Mouse (Mus musculus) midbrain, embryonic 11.5 days (tissue): ENCODE measurements around the gene Car11. TPM values are rescaled to one million over a fixed set of nuclear protein-coding genes. Genes with fewer than 3 reads are reported as not detected.

Experiments used
- ATAC-seq: fragments of 200-750 bp; cut with Nextera tagmentation; 2 replicates; pipeline ENCODE4 v1.8.0; 2017; ENCODE audit warnings: moderate TSS enrichment, moderate library complexity; ENCODE audit not compliant: low FRiP score
- DNase-seq: peaks from one replicate; pipeline ENCODE4 v3.0.0; 2015; ENCODE audit warnings: low spot score; ENCODE audit errors: missing footprints
- H3K27ac ChIP-seq: fragments of 300-500 bp; sonication (generic); 2 replicates; pipeline ENCODE4 v1.5.1; 2014; ENCODE audit warnings: low read depth, low read length
- H3K27me3 ChIP-seq: fragments of 300-500 bp; sonication (generic); 2 replicates; pipeline ENCODE4 v1.6.1; 2014; ENCODE audit warnings: mild to moderate bottlenecking, low read length, moderate library complexity, mixed read lengths; ENCODE audit not compliant: control insufficient read depth, insufficient read depth
- H3K36me3 ChIP-seq: fragments of 300-500 bp; sonication (generic); 2 replicates; pipeline ENCODE4 v1.6.1; 2014; ENCODE audit warnings: mild to moderate bottlenecking, low read length, moderate library complexity, mixed read lengths; ENCODE audit not compliant: control insufficient read depth, insufficient read depth
- H3K4me1 ChIP-seq: fragments of 300-500 bp; sonication (generic); 2 replicates; pipeline ENCODE4 v1.6.1; 2014; ENCODE audit warnings: low read length; ENCODE audit not compliant: control insufficient read depth, insufficient read depth
- H3K4me2 ChIP-seq: fragments of 300-500 bp; sonication (generic); 2 replicates; pipeline ENCODE4 v1.6.1; 2014; ENCODE audit warnings: mild to moderate bottlenecking, moderate library complexity
- H3K4me3 ChIP-seq: fragments of 300-500 bp; sonication (generic); 2 replicates; pipeline ENCODE4 v1.5.1; 2014; ENCODE audit warnings: low read depth, low read length
- H3K9ac ChIP-seq: fragments of 300-500 bp; sonication (generic); 2 replicates; pipeline ENCODE4 v1.6.1; 2014; ENCODE audit warnings: low read length
- H3K9me3 ChIP-seq: fragments of 300-500 bp; sonication (generic); 2 replicates; pipeline ENCODE4 v1.6.1; 2016; ENCODE audit warnings: low read length; ENCODE audit not compliant: control insufficient read depth
- WGBS: fragments of 180-500 bp; shearing (Covaris S2); extraction: QIAGEN DNeasy Blood & Tissue Kit; methylation state at CpG from one replicate; pipeline ENCODE4 v1.1.7; 2014; 5-methylcytosine and 5-hydroxymethylcytosine counted together
- polyA plus RNA-seq: library from polyadenylated mRNA; unstranded; fragments of >200 nt; fragmentation: Nextera tagmentation; extraction: Ambion mirVana; gene quantifications from 2 replicates; pipeline ENCODE4 v1.2.1, GENCODE M21; 2014

Car11 gene
- polyA plus RNA-seq, 1 experiment from 2014 or later, result 3.3 TPM

GRCm38 (mm10) chr7:45686841-45687240 is 12.8 kb upstream of the Car11 start:
- Histone ChIP-seq H3K9me3 (no peaks in the 10 kb centered on the region), H3K27ac (no peak overlapping the region), H3K4me2 (no peak overlapping the region), H3K36me3 (no peaks in the 10 kb centered on the region), H3K27me3 (no peaks in the 10 kb centered on the region), H3K4me1 (no peaks in the 10 kb centered on the region), H3K9ac (no peak overlapping the region), H3K4me3 (no peak overlapping the region)
- WGBS, result 75% methylated on average over 3 of the region's 3 CpGs
- ATAC-seq (no peak), DNase-seq (no peak)

GRCm38 (mm10) chr7:45689099-45689498 is 10.5 kb upstream of the Car11 start:
- Histone ChIP-seq H3K9ac (no peak overlapping the region), H3K9me3 (no peaks in the 10 kb centered on the region), H3K27me3 (no peaks in the 10 kb centered on the region), H3K4me1 (no peaks in the 10 kb centered on the region), H3K27ac (no peak overlapping the region), H3K4me3 (no peak overlapping the region), H3K36me3 (no peaks in the 10 kb centered on the region), H3K4me2 (no peak overlapping the region)
- DNase-seq, result no peak
- 74% methylated on average over 6 of the region's 6 CpGs for WGBS
- ATAC-seq, result no peak

- Histone ChIP-seq H3K4me2 (no peak overlapping the region), H3K9ac (no peak overlapping the region), H3K4me1 (no peaks in the 10 kb centered on the region), H3K9me3 (no peaks in the 10 kb centered on the region), H3K27ac (no peak overlapping the region), H3K36me3 (no peaks in the 10 kb centered on the region), H3K27me3 (no peaks in the 10 kb centered on the region), H3K4me3 (no peak overlapping the region)
- ATAC-seq, result no peak
- DNase-seq, result no peak
- 76% methylated on average over 11 of the region's 11 CpGs for WGBS
Measured at GRCm38 (mm10) chr7:45689800-45690199, 9.8 kb upstream of the Car11 start.

GRCm38 (mm10) chr7:45692364-45692763 is 7.3 kb upstream of the Car11 start:
- Histone ChIP-seq H3K4me2 (no peak overlapping the region), H3K4me1 (0 out of 2 replicates have a peak, but pooled peaks cover 2% of the 10 kb centered on the region), H3K27me3 (no peaks in the 10 kb centered on the region), H3K27ac (no peak overlapping the region), H3K36me3 (no peaks in the 10 kb centered on the region), H3K9me3 (no peaks in the 10 kb centered on the region), H3K4me3 (no peak overlapping the region), H3K9ac (no peak overlapping the region)
- ATAC-seq (no peak), DNase-seq (no peak)
- WGBS, result 77% methylated on average over 2 of the region's 2 CpGs

GRCm38 (mm10) chr7:45693921-45694591 is 5.6 kb upstream of the Car11 start, which contains the start of gene Sec1:
Gene Sec1, minus strand, starts transcription at chr7:45694402.
- 88% methylated on average over 50 of the region's 50 CpGs for WGBS
- no peak within 1 kb of the TSS for H3K9ac ChIP-seq
- H3K4me1 ChIP-seq, result 0 out of 2 replicates have a peak, but pooled peaks cover 2% of the 10 kb centered on the region
- H3K4me3 ChIP-seq, result no peak within 1 kb of the TSS
- DNase-seq (no peak), ATAC-seq (peak; percentile 33; the same call in 1 of the 2 replicates)
- H3K27me3 ChIP-seq, result peaks cover 9% of the 10 kb centered on the region
- no peak within 1 kb of the TSS for H3K4me2 ChIP-seq
- H3K36me3 ChIP-seq, result no peaks in the 10 kb centered on the region
- peak within 1 kb of the TSS; percentile 14; the same call in 1 of the 2 replicates for H3K27ac ChIP-seq
- H3K9me3 ChIP-seq, result no peaks in the 10 kb centered on the region

GRCm38 (mm10) chr7:45695098-45695497 is 4.5 kb upstream of the Car11 start:
- Histone ChIP-seq H3K4me2 (no peak overlapping the region), H3K9me3 (no peaks in the 10 kb centered on the region), H3K9ac (no peak overlapping the region), H3K27ac (peak overlapping the region; percentile 14; the same call in 1 of the 2 replicates), H3K4me1 (peaks cover 5% of the 10 kb centered on the region), H3K36me3 (no peaks in the 10 kb centered on the region), H3K27me3 (peaks cover 19% of the 10 kb centered on the region), H3K4me3 (no peak overlapping the region)
- WGBS, result 27% methylated on average over 6 of the region's 6 CpGs
- DNase-seq (no peak), ATAC-seq (peak; percentile 43; the same call in 1 of the 2 replicates)

GRCm38 (mm10) chr7:45697894-45698293 is 1.7 kb upstream of the Car11 start:
- Histone ChIP-seq H3K27me3 (peaks cover 22% of the 10 kb centered on the region), H3K27ac (no peak overlapping the region), H3K36me3 (no peaks in the 10 kb centered on the region), H3K9ac (no peak overlapping the region), H3K4me2 (no peak overlapping the region), H3K4me1 (peaks cover 15% of the 10 kb centered on the region), H3K4me3 (no peak overlapping the region), H3K9me3 (no peaks in the 10 kb centered on the region)
- ATAC-seq (no peak), DNase-seq (no peak)
- WGBS, result 86% methylated on average over 7 of the region's 7 CpGs

GRCm38 (mm10) chr7:45700301-45701015 is 815 bp downstream of the Car11 start:
- H3K27me3 ChIP-seq, result peaks cover 22% of the 10 kb centered on the region
- H3K4me1 ChIP-seq, result peaks cover 27% of the 10 kb centered on the region
- no peak overlapping the region; the same call in 1 of the 2 replicates for H3K27ac ChIP-seq
- H3K36me3 ChIP-seq, result no peaks in the 10 kb centered on the region
- ATAC-seq (peak; percentile 34), DNase-seq (peak; percentile 97)
- H3K4me3 ChIP-seq, result peak overlapping the region; percentile 37
- no peaks in the 10 kb centered on the region for H3K9me3 ChIP-seq
- peak overlapping the region; percentile 82 for H3K4me2 ChIP-seq
- 1% methylated on average over 20 of the region's 20 CpGs for WGBS
- peak overlapping the region; percentile 67 for H3K9ac ChIP-seq

GRCm38 (mm10) chr7:45701072-45701471 is 1.4 kb downstream of the Car11 start:
- DNase-seq, result no peak
- WGBS, result 27% methylated on average over 11 of the region's 11 CpGs
- ATAC-seq, result no peak
- H3K9ac ChIP-seq, result peak overlapping the region; percentile 45
- H3K4me1 ChIP-seq, result peaks cover 33% of the 10 kb centered on the region
- H3K4me3 ChIP-seq, result peak overlapping the region; percentile 7; the same call in 1 of the 2 replicates
- H3K4me2 ChIP-seq, result peak overlapping the region; percentile 82
- peaks cover 22% of the 10 kb centered on the region for H3K27me3 ChIP-seq
- H3K27ac ChIP-seq, result peak overlapping the region; percentile 42; the same call in 1 of the 2 replicates
- H3K9me3 ChIP-seq, result no peaks in the 10 kb centered on the region
- H3K36me3 ChIP-seq, result no peaks in the 10 kb centered on the region
